Mouse (Mus musculus): ENCODE data around the gene Lca5.

- no peak for TF ChIP-seq CTCF (IDR thresholded peaks at IDR 0.05; ENCODE audit: low read depth, low read length)
- no peak for TF ChIP-seq TAL1 (conservative IDR thresholded peaks at IDR 0.05; ENCODE audit: low read depth, low read length)
These were observed 41.4 kb upstream of the Lca5 start for GRCm38 (mm10) chr9:83482176-83482949.
